Mouse (Mus musculus): ENCODE measurements at regions not wholly inside any gene's neighbourhood (a gene's known extent, or its start where the extent isn't known, plus 50 kb on each side); places are given as distances from the start of the nearest gene placed in this dataset.
"Not testable (repeated sequence)": the region's sequence is repeated elsewhere in the genome, so short reads cannot be mapped to it uniquely, and the experiment has no call there.

- Histone ChIP-seq H3K27me3 (no peaks in the 10 kb centered on the region), H3K4me2 (no peak overlapping the region), H3K4me3 (replicated peaks) (no peak overlapping the region), H3K36me3 (replicated peaks) (no peaks in the 10 kb centered on the region), H3K9me3 (no peaks in the 10 kb centered on the region), H3K27ac (no peak overlapping the region), H3K4me1 (no peaks in the 10 kb centered on the region), H3K9ac (no peak overlapping the region)
- 97% methylated on average over 3 of the region's 3 CpGs for WGBS
- ATAC-seq (ENCODE audit: low FRiP score): no peak
Measured at GRCm38 (mm10) chr12:25529537-25529936, 432.6 kb upstream of the Id2 start.

GRCm38 (mm10) chr12:25526639-25527038 lies 429.7 kb upstream of the Id2 start:
- H3K4me3 ChIP-seq (replicated peaks): no peak overlapping the region
- H3K27ac ChIP-seq: no peak overlapping the region
- no peaks in the 10 kb centered on the region for H3K36me3 ChIP-seq (replicated peaks)
- no peak overlapping the region for H3K9ac ChIP-seq
- H3K27me3 ChIP-seq: no peaks in the 10 kb centered on the region
- no peaks in the 10 kb centered on the region for H3K9me3 ChIP-seq
- no peak overlapping the region for H3K4me2 ChIP-seq
- ATAC-seq (ENCODE audit: low FRiP score): no peak
- no peaks in the 10 kb centered on the region for H3K4me1 ChIP-seq
- 92% methylated on average over 11 of the region's 11 CpGs for WGBS

- H3K27ac ChIP-seq: no peak overlapping the region
- H3K4me1 ChIP-seq: no peaks in the 10 kb centered on the region
- 70% methylated on average over 2 of the region's 2 CpGs for WGBS
- H3K9me3 ChIP-seq: no peaks in the 10 kb centered on the region
- H3K36me3 ChIP-seq (replicated peaks): no peaks in the 10 kb centered on the region
- no peak for ATAC-seq (ENCODE audit: low FRiP score)
- no peak overlapping the region for H3K4me2 ChIP-seq
- H3K9ac ChIP-seq: no peak overlapping the region
- H3K4me3 ChIP-seq (replicated peaks): no peak overlapping the region
- H3K27me3 ChIP-seq: no peaks in the 10 kb centered on the region
Measured at GRCm38 (mm10) chr12:25516738-25517137, 419.8 kb upstream of the Id2 start.

GRCm38 (mm10) chr12:25513679-25514078 lies 416.7 kb upstream of the Id2 start:
- no peaks in the 10 kb centered on the region for H3K27me3 ChIP-seq
- H3K4me1 ChIP-seq: no peaks in the 10 kb centered on the region
- no peaks in the 10 kb centered on the region for H3K9me3 ChIP-seq
- no peaks in the 10 kb centered on the region for H3K36me3 ChIP-seq (replicated peaks)
- ATAC-seq (ENCODE audit: low FRiP score): no peak
- no peak overlapping the region for H3K9ac ChIP-seq
- no peak overlapping the region for H3K27ac ChIP-seq
- H3K4me2 ChIP-seq: no peak overlapping the region
- H3K4me3 ChIP-seq (replicated peaks): no peak overlapping the region

DNA sequence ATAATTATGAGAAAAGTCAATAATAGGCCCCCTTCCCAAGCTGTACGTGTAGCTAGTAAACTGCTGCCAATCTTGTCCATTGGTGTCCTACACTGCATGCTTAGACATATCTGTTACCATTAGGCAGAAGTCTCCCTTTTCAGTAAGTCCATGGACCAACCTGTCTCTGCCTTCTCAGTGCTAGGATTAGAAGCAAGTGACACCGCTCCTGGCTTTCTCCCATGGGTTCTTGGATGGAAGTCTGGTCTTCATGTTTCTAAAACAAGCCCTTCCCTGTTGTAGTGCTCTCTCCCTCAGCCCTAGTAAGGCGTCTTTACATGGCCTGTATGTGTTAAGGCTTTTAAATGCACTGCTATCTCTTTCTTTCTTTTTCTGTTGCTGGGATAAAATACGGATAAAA lies 412.7 kb upstream of the Id2 start:
- Histone ChIP-seq H3K9me3 (0 out of 2 replicates have a peak, but pooled peaks cover 7% of the 10 kb centered on the region), H3K27ac (no peak overlapping the region), H3K27me3 (no peaks in the 10 kb centered on the region), H3K36me3 (replicated peaks) (no peaks in the 10 kb centered on the region), H3K4me3 (replicated peaks) (no peak overlapping the region), H3K4me1 (no peaks in the 10 kb centered on the region), H3K9ac (no peak overlapping the region), H3K4me2 (no peak overlapping the region)
- WGBS: 93% methylated on average over 4 of the region's 4 CpGs
- no peak for ATAC-seq (ENCODE audit: low FRiP score)

DNA sequence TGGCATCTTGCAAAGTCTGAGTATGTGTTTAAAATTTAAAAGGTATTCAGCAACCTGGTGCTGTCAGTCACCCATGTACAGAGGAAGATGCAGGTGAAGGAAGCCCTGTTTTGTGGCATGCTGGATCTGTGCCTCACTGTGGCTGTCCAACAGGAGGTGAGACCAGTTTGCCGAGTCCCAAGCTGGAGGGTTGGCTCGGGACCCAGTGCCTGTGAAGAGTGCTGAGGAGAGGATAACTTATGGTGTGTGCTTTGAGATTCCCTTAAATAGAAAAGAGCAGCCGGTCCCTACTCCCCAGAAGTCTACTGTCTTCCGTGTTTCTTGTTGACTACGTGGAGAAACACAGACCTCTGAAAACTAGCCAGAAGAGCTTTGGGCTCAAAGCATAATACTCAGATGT lies 396.3 kb upstream of the Id2 start:
- H3K9ac ChIP-seq: no peak overlapping the region
- ATAC-seq (ENCODE audit: low FRiP score): no peak
- no peaks in the 10 kb centered on the region for H3K36me3 ChIP-seq (replicated peaks)
- H3K4me3 ChIP-seq (replicated peaks): no peak overlapping the region
- H3K4me2 ChIP-seq: no peak overlapping the region
- no peaks in the 10 kb centered on the region for H3K27me3 ChIP-seq
- H3K9me3 ChIP-seq: no peaks in the 10 kb centered on the region
- 82% methylated on average over 5 of the region's 5 CpGs for WGBS
- no peaks in the 10 kb centered on the region for H3K4me1 ChIP-seq
- no peak overlapping the region for H3K27ac ChIP-seq

- Histone ChIP-seq H3K9me3 (no peaks in the 10 kb centered on the region), H3K27me3 (no peaks in the 10 kb centered on the region), H3K4me2 (no peak overlapping the region), H3K9ac (no peak overlapping the region), H3K27ac (no peak overlapping the region), H3K36me3 (replicated peaks) (no peaks in the 10 kb centered on the region), H3K4me1 (no peaks in the 10 kb centered on the region), H3K4me3 (replicated peaks) (no peak overlapping the region)
- 89% methylated on average over 3 of the region's 3 CpGs for WGBS
- no peak for ATAC-seq (ENCODE audit: low FRiP score)
Measured at GRCm38 (mm10) chr12:25492483-25493190, 395.7 kb upstream of the Id2 start.

DNA sequence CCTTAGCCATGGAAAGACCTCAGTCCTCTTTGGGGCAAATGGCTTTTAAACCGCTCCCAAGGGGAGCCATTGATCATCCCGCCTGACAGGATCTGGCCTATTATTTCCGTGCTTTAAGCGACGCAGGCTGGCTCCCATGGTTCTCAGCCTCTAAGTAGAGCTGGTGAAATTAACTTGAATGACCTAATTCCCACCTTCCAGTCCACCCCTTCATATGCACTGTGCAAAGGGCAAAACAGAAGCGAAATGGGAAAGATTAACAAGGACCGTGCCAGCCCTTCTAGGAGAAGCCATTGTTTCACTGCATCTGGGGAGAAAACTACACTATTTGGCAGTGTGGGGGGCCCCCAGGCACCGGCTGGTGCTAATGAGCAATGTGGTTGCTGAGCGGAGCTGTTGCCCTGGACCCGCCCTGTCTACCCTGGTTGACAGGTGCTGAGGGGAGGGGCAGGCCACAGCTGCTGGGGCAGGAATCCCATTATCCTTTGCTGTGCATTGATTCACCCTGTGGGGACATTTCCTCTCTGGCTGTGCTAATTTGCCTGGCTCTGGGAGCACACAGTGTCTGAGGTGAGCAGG lies 378.3 kb upstream of the Id2 start:
- peaks cover 28% of the 10 kb centered on the region for H3K4me1 ChIP-seq
- no peaks in the 10 kb centered on the region for H3K27me3 ChIP-seq
- H3K9me3 ChIP-seq: no peaks in the 10 kb centered on the region
- no peak overlapping the region for H3K9ac ChIP-seq
- H3K27ac ChIP-seq: peak overlapping the region; percentile 75
- H3K36me3 ChIP-seq (replicated peaks): no peaks in the 10 kb centered on the region
- H3K4me2 ChIP-seq: peak overlapping the region; percentile 38
- H3K4me3 ChIP-seq (replicated peaks): no peak overlapping the region
- 1% methylated on average over 10 of the region's 10 CpGs for WGBS
- ATAC-seq (ENCODE audit: low FRiP score): peak; percentile 98

- Histone ChIP-seq H3K9me3 (no peaks in the 10 kb centered on the region), H3K9ac (no peak overlapping the region), H3K27ac (no peak overlapping the region), H3K4me1 (peaks cover 4% of the 10 kb centered on the region; the same call in 1 of the 2 replicates), H3K27me3 (no peaks in the 10 kb centered on the region), H3K4me2 (no peak overlapping the region), H3K4me3 (replicated peaks) (no peak overlapping the region), H3K36me3 (replicated peaks) (no peaks in the 10 kb centered on the region)
- 79% methylated on average over 10 of the region's 10 CpGs for WGBS
- no peak for ATAC-seq (ENCODE audit: low FRiP score)
Measured at GRCm38 (mm10) chr12:25469181-25469580, 372.2 kb upstream of the Id2 start.

DNA sequence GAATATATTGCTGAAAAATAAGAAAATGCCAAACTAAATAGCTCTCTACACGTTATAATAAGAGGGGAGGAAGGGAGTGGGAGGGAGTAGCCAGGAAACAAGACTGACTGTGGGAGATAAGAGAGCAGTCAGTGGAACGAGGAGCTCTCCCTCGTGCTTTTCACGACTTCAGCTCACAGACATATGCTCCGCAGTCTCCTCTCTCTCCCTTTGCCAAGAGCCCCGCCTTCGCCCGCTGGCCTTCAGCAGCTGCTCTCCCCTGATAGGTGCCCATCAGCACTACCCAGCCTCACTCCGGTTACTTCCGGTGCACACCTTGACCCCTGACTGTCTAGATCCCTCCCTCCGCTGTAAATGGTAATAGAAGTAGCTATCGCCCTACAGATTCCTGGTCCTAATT lies 370.8 kb upstream of the Id2 start:
- WGBS: 76% methylated on average over 12 of the region's 12 CpGs
- Histone ChIP-seq H3K9ac (no peak overlapping the region), H3K9me3 (no peaks in the 10 kb centered on the region), H3K4me2 (no peak overlapping the region), H3K4me3 (replicated peaks) (no peak overlapping the region), H3K36me3 (replicated peaks) (no peaks in the 10 kb centered on the region), H3K27me3 (no peaks in the 10 kb centered on the region), H3K27ac (no peak overlapping the region), H3K4me1 (no peaks in the 10 kb centered on the region)
- ATAC-seq (ENCODE audit: low FRiP score): no peak

GRCm38 (mm10) chr12:25462690-25463089 lies 365.8 kb upstream of the Id2 start:
- H3K4me3 ChIP-seq (replicated peaks); H3K4me1 ChIP-seq; H3K27ac ChIP-seq; H3K27me3 ChIP-seq; H3K4me2 ChIP-seq; ATAC-seq (ENCODE audit: low FRiP score); H3K36me3 ChIP-seq (replicated peaks); H3K9me3 ChIP-seq; H3K9ac ChIP-seq: not testable (repeated sequence)
- 89% methylated on average over 2 of the region's 2 CpGs for WGBS

- no peak overlapping the region for H3K9ac ChIP-seq
- 91% methylated on average over 7 of the region's 7 CpGs for WGBS
- no peaks in the 10 kb centered on the region for H3K27me3 ChIP-seq
- H3K4me1 ChIP-seq: peaks cover 9% of the 10 kb centered on the region
- no peak overlapping the region for H3K4me2 ChIP-seq
- no peaks in the 10 kb centered on the region for H3K36me3 ChIP-seq (replicated peaks)
- H3K4me3 ChIP-seq (replicated peaks): no peak overlapping the region
- no peak for ATAC-seq (ENCODE audit: low FRiP score)
- no peaks in the 10 kb centered on the region for H3K9me3 ChIP-seq
- H3K27ac ChIP-seq: no peak overlapping the region
Measured at GRCm38 (mm10) chr12:25455281-25455989, 358.5 kb upstream of the Id2 start.

DNA sequence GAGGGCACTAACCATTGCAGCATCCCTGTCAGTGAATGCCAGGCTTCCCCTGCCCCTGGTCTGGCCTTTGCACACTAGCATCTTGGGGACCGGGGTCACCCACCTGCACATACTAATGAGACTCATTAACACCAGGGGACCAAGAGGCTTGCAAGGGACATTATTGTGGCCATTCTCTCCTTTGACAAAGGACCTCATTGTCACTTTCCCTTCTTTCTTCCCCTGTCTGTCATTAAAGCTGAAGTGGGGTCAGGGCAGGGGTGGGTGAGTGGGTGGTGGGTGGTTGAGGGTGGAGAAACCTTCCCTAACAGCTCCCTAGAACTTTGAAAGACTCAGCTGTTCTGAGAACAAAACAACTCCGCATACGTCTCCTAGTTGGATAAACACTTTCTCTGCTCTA lies 356.4 kb upstream of the Id2 start:
- Histone ChIP-seq H3K27me3 (no peaks in the 10 kb centered on the region), H3K27ac (no peak overlapping the region), H3K9me3 (no peaks in the 10 kb centered on the region), H3K4me1 (peaks cover 9% of the 10 kb centered on the region), H3K4me2 (no peak overlapping the region), H3K4me3 (replicated peaks) (no peak overlapping the region), H3K36me3 (replicated peaks) (no peaks in the 10 kb centered on the region), H3K9ac (no peak overlapping the region)
- no peak for ATAC-seq (ENCODE audit: low FRiP score)
- WGBS: 14% methylated on average over 3 of the region's 3 CpGs
